Mouse (Mus musculus): ENCODE data around the gene Olfr270.
A peak's percentile ranks its signal among the peaks of the same experiment; 100 is the strongest.

The Olfr270 gene

DNA sequence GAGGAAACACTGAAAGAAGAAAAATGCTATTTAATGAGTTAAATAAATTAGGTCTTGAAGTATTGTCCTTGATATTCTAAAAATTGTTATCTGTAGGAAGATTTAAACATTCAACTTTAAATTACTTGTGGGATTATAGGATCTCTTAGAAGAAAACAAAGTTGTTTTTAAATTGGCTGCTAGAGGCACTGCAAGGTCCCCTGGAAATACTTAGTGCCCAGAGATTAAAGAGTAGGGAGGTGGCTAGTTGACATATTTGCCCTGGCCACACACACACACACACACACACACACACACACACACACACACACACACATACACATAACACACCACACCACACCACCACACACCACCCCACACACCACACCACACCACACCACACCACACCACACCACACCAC is at the start of gene Olfr270:
TSS of gene Olfr270 (plus strand) at position 301 of the 400 bp plus-strand sequence.
- DNase-seq, result no peak

DNA sequence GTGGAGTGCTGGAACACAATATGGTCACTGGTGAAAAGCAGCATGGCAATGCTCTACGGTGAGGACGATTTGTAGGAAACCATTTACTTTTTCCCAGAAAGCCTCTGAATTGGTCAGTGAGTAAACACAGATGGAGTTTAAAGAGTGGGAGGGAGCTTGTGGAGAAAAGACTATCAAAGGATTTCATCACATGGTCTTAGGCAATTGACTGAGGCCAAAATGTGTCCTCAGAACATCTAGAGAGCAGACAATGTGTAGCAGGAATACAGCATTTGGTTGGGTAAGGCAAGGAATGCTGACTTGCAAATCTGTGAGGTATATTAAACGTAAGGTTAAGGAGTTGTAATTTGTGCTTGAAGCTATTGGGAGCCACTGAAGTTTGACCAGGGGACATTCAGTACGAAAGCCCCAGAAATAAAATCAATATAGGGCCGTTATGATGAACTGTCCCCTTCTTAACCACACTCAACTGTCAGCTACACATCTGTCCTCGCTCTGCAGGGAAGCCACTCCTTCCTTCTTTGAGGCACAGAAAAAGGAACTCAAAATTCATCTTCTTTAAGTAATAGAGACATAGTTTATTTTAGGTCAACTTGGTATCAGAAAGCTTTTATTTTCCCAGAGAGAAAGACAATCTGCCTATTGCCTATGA is 47.6 kb upstream of the Olfr270 start:
- DNase-seq, result no peak

DNA sequence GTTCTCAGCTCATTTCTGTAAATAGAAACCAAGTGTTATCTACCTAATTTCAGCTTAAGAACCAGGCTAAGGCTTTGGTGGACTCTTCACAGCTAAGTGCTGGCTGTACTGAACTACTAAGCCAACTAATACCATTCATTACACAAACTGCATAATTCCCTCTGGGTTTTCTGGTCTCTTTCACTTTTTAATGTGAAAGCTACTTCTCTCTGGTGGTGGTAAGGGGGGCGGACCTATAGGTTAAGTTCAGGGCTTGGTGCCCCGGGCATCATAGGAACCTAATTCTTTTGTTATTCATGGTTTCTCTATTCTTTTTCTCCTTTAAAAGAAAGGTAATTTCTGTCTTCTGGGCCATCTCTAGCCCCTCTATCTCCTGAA is 47.0 kb upstream of the Olfr270 start:
- DNase-seq, result no peak

DNA sequence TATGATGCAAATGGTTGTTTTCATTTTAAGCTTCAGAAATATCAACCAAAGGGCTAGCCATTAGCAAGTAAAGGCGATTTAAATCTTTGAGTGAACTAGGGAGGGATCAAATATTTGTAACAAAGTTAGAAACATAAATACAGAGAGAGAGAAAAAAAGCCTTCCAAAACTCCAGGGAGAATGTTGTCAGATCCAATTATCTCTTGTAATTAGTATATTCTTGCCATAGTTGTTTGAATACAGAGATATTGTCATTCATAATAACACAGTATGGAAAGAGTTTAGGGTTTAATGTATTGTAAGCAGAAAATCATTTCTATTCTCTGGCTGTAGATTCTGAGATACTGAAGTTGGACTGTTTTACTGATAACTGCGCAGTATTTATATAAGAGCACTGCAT is 45.3 kb upstream of the Olfr270 start, which contains the start of gene Olfr272:
TSS of gene Olfr272 (minus strand) at position 101 of the 400 bp plus-strand sequence.
- no peak for DNase-seq

DNA sequence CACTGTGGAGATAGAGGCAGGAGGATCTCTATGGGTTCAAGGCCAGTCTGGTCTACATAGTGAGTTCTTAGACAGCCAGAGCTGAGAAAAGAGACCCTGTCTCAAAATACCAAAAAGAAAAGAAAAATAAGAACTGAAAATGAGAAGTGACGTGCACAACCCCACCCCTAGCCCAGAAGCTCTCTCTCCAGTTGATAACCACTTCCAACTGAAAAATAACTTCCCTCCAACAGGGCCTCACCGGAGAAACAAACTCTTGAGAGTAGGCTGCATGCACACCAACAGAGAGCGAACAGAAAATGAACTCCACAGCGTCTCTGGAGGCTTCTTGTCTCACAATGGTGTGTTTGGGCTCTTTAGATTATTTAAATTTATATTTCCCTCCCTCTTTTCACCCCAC is 33.9 kb upstream of the Olfr270 start:
- no peak for DNase-seq

DNA sequence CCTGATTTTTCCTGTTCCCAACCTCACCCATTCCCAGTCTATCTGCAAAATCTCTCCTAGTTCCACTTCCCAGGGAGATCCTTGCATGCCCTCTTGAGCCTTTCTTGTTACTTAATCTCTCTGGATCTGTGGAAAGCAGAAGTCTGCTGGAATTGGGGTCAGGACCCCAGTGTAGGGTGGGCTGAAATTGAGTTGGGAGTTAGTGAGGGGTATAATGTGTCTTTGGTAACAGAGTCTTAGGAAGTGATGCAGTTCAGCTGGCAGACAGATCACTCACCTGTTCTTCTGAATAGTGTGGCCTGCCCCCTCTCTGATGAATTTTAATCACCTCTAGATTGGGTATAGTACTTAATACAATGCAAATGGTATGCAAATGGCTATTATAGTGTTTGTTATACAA is 17.7 kb upstream of the Olfr270 start:
- DNase-seq, result no peak

DNA sequence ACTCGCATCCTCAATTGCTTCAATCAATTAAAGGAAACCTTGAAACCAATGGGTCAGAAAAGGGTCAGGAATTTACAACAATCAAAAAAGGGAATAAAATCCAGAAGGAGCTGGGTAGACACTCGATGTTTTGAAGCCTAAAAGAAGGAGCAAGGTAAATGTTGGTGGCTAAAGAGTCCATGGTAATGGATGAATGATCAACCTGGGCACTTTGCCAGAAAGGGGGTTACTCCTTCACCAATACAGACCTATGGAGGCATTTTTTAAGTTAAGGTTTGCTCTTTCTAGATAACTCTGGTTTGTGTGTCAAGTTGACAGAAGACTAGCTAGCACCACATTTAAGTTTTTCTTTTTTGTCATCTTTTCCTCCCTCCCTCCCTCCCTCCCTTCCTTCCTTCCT is 15.3 kb upstream of the Olfr270 start:
- no peak for DNase-seq

DNA sequence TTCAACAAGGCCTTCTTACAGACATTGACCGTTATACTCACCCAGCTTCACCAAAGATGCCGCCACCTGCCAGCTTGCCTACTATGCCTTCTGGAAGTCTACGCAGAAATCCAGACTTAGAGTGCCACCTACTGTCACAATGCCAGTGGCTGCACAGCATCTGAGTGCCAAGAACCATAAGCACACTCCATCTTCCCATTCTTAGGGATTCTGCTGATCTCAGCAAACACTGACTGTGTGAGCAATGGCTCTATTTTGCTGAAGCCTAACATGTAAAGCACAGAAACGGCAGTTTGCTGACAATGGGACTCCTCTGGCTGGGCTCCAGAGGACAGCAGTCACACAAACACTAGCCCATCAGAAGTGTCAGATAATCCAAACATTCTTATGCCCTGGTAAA is 5.7 kb upstream of the Olfr270 start:
- peak; percentile 5 for DNase-seq

DNA sequence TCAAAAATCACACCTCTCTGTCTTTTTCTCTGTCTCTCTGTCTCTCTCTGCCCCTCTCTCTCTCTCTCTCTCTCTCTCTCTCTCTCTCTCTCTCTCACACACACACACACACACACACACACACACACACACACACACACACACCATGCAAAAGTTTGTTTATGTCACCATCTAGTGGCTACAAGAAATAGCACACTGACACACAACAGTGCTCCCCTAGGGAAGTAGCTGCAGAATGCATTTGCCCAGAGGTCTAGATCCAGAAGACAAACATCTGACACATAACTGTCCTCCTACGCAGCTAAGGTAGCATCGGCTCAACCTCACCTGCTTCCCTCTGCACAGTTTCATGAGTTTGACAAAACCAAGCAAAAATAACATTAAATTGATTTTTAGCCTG is 20.9 kb downstream of the Olfr270 start:
- no peak for DNase-seq

DNA sequence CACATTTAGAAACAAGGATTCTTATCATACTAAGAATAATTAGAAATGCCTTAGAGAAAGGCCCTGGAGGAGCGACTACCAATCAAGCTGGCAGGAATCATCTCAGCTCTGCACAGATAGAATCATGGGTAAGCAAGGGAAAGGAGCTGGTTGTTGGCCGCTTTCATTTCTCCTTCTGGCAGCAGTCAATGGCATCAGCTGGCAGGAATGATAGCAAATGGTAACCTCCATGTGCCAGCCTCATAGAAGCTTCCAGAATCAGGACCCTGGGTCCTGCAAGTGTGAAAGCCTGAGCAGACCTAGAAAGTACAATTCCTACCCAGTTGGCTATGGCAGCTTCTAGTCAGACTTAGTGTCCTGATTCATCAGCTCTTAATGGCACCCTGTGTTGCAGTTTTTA is 21.9 kb downstream of the Olfr270 start:
- DNase-seq, result no peak

DNA sequence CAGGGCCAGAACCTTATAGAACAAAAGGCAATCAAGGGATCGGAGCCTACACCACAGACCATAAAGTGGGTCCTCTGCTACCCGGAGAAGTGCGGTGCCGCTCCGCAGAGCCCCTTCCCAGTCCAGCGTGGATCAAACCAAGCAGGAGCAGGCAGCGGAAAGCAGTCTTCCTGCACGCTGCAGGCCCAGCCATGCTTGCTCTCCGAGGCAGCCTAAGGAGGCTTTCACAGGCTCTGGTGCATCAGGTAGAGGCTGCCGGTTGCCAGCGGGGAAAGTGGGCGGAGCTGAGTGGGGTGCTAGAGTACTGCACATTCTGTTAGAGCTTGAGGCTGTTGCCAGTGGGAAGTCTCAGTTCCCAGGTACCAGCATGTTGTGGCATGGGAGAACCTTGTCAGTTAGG is 24.9 kb downstream of the Olfr270 start, which contains the start of gene Nipsnap3a:
TSS of gene Nipsnap3a (plus strand) at position 25 of the 400 bp plus-strand sequence.
- DNase-seq, result peak; percentile 10

DNA sequence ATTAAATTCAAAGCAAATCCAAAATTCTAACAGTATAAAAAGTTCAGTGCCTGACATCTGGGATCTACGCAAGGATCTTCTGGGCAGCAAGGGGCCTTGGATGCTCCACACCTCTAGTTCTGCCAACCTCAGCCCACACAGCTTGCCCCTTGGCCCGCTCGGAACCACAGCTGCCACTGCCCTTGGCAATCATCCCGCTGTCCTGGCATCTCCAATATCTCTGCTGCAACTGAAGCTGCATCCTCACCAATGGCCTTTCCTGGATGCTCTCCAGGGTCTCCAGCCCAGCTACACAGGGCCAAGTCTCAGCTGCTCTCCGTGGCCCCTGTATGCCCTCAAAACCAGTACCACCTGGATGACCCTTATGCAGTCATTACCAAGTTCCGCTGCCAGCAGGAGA is 35.1 kb downstream of the Olfr270 start:
- DNase-seq, result no peak

DNA sequence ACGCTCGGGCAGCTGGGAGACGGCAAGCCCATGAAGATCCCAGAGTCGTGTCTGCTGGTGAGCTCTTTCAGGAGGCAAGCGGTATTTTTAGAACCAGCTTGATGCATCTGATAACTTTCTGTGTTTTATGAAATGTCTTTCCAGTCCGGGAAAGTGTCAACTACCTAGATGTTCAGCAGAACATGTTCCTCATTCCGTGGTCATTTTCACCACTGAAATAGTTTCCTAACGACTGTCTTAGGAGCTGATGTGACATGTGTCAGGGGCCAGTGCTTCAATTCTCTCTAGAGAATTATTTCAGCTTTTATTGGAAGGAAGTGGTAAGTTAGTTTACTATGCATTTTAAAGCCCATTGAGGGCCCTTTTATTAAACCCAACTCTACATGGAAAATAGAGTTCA is 35.8 kb downstream of the Olfr270 start:
- DNase-seq, result no peak

DNA sequence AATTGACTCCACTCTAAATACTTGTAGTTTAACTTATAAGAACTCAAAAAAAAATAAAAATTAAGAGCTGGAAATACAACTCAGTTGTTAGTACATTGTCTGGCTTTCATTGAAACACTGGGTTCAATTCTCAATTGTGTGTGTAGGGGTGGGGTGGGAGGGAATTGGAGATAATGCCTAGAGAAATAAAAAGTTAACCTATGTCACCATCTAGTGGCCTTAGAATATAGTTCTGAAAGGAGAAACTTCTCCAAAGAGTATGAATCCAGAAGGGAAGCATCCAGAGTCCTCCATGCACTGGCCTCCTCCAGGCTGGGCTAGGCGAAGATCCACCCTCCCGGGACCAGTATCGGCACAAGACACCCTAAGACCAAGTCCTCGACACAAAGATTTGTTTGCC is 44.8 kb downstream of the Olfr270 start:
- no peak for DNase-seq

DNA sequence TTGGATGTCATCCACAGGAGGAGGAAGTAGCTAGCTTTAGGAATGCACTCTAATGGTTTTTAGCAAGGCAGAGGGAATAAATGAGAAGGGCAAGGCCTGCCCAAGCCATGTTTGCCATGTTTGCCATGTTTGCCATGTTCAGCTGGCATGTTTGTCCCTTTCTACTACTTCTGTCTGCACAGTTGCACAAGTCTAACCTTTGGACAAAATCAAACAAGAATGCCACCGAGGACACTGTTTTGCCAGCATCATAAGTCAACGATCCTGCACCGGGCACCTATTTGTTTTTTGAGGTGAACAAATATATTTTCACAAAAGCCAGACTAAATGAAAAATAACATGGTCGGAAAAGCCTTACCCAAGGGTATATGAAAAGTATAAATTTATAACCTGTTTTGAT is 45.5 kb downstream of the Olfr270 start:
- DNase-seq, result no peak

DNA sequence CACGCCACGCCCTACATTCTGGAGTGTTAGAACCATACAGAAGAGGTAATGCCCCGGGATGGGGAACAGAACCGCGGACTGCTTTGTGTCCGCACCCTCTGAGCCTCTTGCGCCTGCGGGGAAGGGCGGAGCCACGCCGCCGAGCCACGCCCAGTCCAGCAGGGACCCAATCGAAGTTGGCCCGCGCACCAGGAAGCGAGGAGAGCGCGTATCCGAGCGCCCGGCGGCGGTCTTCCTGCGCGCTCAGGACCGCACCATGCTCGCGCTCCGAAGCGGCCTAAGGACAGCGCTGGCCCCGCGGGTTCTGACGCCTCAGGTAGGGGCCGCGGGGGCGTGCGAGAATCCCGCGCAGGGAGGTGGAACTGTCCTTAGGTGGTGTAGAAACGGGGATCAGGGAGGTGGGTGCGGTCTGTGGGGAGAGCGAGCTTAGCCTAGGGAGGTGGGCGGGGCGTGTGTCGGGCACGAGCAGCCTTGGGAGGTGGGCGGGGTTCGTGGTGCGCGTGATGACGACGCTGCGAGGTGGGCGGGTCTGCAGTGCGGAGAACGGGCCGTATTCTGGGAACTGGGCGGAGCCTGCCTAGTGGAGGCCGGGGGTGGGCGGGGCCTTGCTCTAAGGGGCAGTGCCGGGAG is 47.5 kb downstream of the Olfr270 start, which contains the start of gene Nipsnap3b:
TSS of gene Nipsnap3b (plus strand) at position 149 of the 630 bp plus-strand sequence.
- peak; percentile 98 for DNase-seq

DNA sequence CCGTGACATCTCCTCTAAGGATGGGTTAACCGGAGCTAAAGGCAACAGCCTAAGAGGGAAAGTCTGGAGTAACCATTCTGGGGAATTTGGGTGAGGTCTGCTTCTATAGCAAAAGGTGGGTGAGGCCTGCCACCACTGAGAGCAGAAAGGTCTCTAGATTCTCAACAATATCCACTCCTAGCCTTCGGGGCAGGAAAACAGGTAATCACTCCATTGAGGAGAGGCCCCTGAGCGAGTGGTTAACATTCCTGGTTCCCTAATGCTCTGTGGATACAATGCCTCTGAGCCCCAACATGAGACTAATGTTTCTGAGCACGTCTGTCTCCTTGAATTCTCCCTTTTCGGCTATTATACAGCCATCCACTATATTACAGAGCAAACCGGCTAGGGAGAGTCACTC is 50.1 kb downstream of the Olfr270 start:
- no peak for DNase-seq

DNA sequence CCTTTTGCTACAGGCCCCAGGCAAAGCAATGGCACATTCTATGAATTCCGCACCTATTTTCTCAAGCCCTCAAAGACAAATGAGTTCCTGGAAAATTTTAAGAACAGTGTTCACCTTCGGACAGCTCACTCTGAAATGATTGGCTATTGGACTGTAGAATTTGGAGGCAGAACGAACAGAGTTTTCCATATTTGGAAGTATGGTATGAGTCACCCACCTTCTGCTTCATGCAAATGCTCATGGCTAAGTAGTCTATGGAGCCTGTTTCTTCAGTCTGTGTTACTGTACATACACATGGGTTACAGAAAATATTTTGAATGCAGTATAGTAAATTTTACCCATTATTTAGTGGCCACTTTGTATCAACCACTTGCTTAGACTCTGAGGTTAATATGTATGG is 50.7 kb downstream of the Olfr270 start:
- DNase-seq, result no peak

DNA sequence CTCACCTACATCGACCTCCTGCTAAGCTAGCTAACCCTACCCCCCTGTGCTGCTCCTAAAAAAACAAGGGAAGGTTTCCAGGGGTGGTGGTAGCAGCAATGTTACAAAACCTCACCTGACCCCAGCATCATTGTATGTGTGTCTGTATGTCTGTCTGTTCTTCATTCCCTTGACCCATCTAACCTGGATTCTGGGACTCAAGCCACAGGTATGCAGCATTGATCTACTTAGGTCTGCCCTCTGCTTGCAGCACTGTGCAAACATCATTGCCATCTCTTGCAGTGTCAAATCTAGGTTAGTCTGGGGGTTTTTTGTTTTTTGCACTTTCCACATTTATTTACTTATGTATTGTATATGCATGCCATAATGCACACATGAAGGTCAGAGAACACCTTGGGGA is 54.0 kb downstream of the Olfr270 start:
- DNase-seq, result no peak
